Mouse (Mus musculus): ENCODE results near the gene Tmem88. TPM values are rescaled to one million over a fixed set of nuclear protein-coding genes. Genes with fewer than 3 reads are reported as not detected.
A peak's percentile ranks its signal among the peaks of the same experiment; 100 is the strongest.

Tmem88 gene
- polyA plus RNA-seq, 1 experiment from 2014 or later, result 46.7 TPM

DNA sequence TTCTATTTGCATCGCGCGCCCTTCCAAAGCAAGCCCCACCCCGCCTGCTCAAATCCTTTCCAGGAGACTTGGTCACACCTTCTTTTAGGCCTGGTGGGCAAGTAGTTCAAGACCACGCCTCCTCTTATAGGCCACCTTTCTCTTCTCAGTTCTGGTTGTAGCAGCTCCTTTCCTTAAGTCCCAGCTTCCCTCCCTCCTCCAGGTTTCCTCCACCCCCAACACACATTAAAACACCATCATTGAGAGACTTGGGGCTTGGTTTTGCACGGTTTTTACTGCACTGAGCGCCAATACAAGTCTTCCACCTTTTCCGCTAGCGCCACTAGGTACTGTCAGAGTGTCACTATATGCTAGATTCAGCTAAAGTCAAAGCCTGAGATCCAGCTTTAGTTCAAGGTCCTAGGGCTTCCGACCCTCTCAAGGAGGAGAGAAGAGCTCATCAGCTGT lies 22.5 kb upstream of the Tmem88 start:
- H3K9ac ChIP-seq (ENCODE audit: low read length), result 0 out of 2 replicates have a peak overlapping the region, but pooled peaks have one; percentile 72
- H3K36me3 ChIP-seq (ENCODE audit: control insufficient read depth, insufficient read depth, low read length), result no peaks in the 10 kb centered on the region
- no peak overlapping the region for H3K27ac ChIP-seq (replicated peaks in 1 of 2; ENCODE audit: control insufficient read depth in 1 of 2, insufficient read depth in 1 of 2, low read depth in 2 of 2, low read length in 2 of 2)
- H3K4me3 ChIP-seq (ENCODE audit: control insufficient read depth in 1 of 2, insufficient read depth in 1 of 2, low read depth in 1 of 2, low read length in 2 of 2), result peak overlapping the region; percentile 46 to 63
- 9% methylated on average over 10 of the region's 10 CpGs for WGBS
- H3K4me1 ChIP-seq (ENCODE audit: control insufficient read depth in 2 of 2, insufficient read depth in 2 of 2, low read length in 2 of 2), result peaks cover 21 to 35% of the 10 kb centered on the region in 2 experiments
- ATAC-seq (ENCODE audit: insufficient number of reproducible peaks, insufficient read depth, low FRiP score, low read depth), result no peak
- H3K4me2 ChIP-seq (ENCODE audit: low read length), result peak overlapping the region; percentile 82
- H3K27me3 ChIP-seq (ENCODE audit: control insufficient read depth, insufficient read depth, low read length), result peaks cover 23% of the 10 kb centered on the region
- no peaks in the 10 kb centered on the region for H3K9me3 ChIP-seq (ENCODE audit: control insufficient read depth, low read length)

DNA sequence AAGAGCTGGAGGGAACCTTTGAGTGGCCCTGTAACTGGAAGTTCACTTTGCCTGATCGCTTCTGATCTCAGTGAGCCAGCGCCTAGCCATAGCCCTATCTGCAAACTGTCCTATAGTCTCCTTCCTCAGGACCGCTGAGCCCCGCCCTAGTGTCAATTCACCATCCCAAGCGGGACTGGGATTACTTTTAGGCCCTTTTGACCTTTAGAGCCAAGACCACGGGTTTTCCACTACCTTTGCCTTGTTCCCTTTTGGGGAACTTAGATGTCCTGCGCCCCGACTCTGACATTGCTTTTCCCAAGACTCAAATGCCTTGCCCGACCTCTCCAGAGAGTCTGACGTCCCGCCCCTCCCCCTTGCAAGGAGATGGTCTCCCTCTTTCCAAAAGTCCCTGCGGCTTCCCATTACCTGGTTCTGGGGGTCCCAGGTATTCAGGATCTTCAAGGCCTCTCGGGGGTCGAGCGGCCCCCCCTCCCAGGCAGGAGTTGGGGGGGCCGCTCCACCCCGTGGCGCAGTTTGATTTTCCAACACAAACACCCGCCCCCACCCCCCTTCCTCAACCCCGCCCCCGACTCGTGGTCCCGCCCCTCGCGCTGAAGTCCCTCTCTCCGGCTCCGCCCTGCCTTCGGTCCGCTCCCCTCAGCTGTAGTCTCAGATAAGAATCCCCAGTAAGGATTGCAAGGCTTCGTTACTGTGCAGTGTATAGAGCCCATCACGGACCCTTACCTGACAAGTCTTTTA lies 21.9 kb upstream of the Tmem88 start:
- WGBS, result 2% methylated on average over 29 of the region's 31 CpGs
- Histone ChIP-seq H3K27me3 (ENCODE audit: control insufficient read depth, insufficient read depth, low read length) (peaks cover 23% of the 10 kb centered on the region), H3K36me3 (ENCODE audit: control insufficient read depth, insufficient read depth, low read length) (no peaks in the 10 kb centered on the region), H3K9me3 (ENCODE audit: control insufficient read depth, low read length) (no peaks in the 10 kb centered on the region), H3K4me2 (ENCODE audit: low read length) (peak overlapping the region; percentile 82), H3K9ac (ENCODE audit: low read length) (peak overlapping the region; percentile 72), H3K4me1 (ENCODE audit: control insufficient read depth in 2 of 2, insufficient read depth in 2 of 2, low read length in 2 of 2) (peaks cover 22 to 37% of the 10 kb centered on the region in 2 experiments), H3K27ac (replicated peaks in 1 of 2; ENCODE audit: control insufficient read depth in 1 of 2, insufficient read depth in 1 of 2, low read depth in 2 of 2, low read length in 2 of 2) (peak overlapping the region; percentile 28 to 98; a peak in 3 of 4 replicates), H3K4me3 (ENCODE audit: control insufficient read depth in 1 of 2, insufficient read depth in 1 of 2, low read depth in 1 of 2, low read length in 2 of 2) (peak overlapping the region; percentile 46 to 63)
- ATAC-seq (ENCODE audit: insufficient number of reproducible peaks, insufficient read depth, low FRiP score, low read depth), result no peak

GRCm38 (mm10) chr11:69419443-69419812 lies 21.4 kb upstream of the Tmem88 start:
- peak overlapping the region; percentile 76 to 98 for H3K27ac ChIP-seq (replicated peaks in 1 of 2; ENCODE audit: control insufficient read depth in 1 of 2, insufficient read depth in 1 of 2, low read depth in 2 of 2, low read length in 2 of 2)
- no peaks in the 10 kb centered on the region for H3K9me3 ChIP-seq (ENCODE audit: control insufficient read depth, low read length)
- H3K27me3 ChIP-seq (ENCODE audit: control insufficient read depth, insufficient read depth, low read length), result peaks cover 23% of the 10 kb centered on the region
- H3K9ac ChIP-seq (ENCODE audit: low read length), result peak overlapping the region; percentile 72
- H3K4me2 ChIP-seq (ENCODE audit: low read length), result peak overlapping the region; percentile 82
- H3K36me3 ChIP-seq (ENCODE audit: control insufficient read depth, insufficient read depth, low read length), result no peaks in the 10 kb centered on the region
- no peak for ATAC-seq (ENCODE audit: insufficient number of reproducible peaks, insufficient read depth, low FRiP score, low read depth)
- under 1% methylated on average over 19 of the region's 19 CpGs for WGBS
- peak overlapping the region; percentile 46 to 63 for H3K4me3 ChIP-seq (ENCODE audit: control insufficient read depth in 1 of 2, insufficient read depth in 1 of 2, low read depth in 1 of 2, low read length in 2 of 2)
- H3K4me1 ChIP-seq (ENCODE audit: control insufficient read depth in 2 of 2, insufficient read depth in 2 of 2, low read length in 2 of 2), result peaks cover 27 to 43% of the 10 kb centered on the region in 2 experiments

GRCm38 (mm10) chr11:69418481-69419442 lies 20.7 kb upstream of the Tmem88 start:
- Histone ChIP-seq H3K27me3 (ENCODE audit: control insufficient read depth, insufficient read depth, low read length) (peaks cover 23% of the 10 kb centered on the region), H3K9ac (ENCODE audit: low read length) (peak overlapping the region; percentile 72), H3K4me1 (ENCODE audit: control insufficient read depth in 2 of 2, insufficient read depth in 2 of 2, low read length in 2 of 2) (peaks cover 33 to 50% of the 10 kb centered on the region in 2 experiments), H3K9me3 (ENCODE audit: control insufficient read depth, low read length) (no peaks in the 10 kb centered on the region), H3K27ac (replicated peaks in 1 of 2; ENCODE audit: control insufficient read depth in 1 of 2, insufficient read depth in 1 of 2, low read depth in 2 of 2, low read length in 2 of 2) (peak overlapping the region; percentile 83 to 98), H3K4me3 (ENCODE audit: control insufficient read depth in 1 of 2, insufficient read depth in 1 of 2, low read depth in 1 of 2, low read length in 2 of 2) (peak overlapping the region; percentile 53 to 63), H3K4me2 (ENCODE audit: low read length) (peak overlapping the region; percentile 82), H3K36me3 (ENCODE audit: control insufficient read depth, insufficient read depth, low read length) (no peaks in the 10 kb centered on the region; the same call in 1 of the 2 replicates)
- WGBS, result under 1% methylated on average over 45 of the region's 45 CpGs
- peak; percentile 87 for ATAC-seq (ENCODE audit: insufficient number of reproducible peaks, insufficient read depth, low FRiP score, low read depth)

DNA sequence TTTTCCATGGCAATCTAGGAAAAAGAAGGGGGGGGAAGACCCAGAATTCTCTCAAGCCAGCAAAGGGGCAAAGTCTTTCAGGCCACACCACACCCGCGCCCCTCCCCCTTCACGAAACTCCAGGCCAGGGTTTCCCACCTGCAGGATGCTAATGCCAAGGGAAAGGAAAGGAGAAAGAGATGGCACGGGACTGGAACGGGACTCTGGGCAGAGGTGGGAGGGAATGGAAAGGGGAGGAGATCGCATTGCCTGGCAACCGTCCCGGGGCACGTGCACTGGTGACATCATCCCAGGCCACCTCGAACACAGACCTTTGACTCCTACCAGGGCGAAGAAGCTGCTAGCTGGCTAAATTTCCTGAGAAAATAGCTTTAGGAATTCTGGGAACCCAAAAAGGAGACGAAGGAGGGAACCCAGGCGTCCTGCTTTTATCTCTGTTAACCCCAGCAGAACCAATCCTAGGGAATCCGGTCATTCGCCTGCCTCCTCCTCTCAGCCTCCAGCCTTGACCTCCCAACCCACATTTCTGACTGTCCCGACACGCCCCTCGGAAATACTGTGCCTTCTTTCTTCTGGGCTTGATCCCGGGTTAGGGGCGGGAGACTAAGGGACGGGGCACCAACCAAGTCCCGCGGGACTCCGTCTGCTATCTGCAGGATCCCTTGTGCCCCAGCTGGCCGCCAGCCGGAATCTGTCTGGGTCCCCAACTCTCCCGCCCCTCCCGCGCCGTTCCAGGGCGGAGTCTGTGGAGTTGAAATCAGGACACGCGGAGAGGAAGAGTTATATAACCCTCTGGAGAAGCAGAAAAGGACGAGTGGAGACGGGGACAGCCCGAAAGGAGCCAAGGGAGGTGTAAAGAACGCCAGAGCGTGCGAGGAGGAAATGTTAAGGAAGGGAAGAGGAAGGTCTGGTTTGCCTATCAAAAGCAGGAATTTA lies 19.7 kb upstream of the Tmem88 start:
- Histone ChIP-seq H3K4me3 (ENCODE audit: control insufficient read depth in 1 of 2, insufficient read depth in 1 of 2, low read depth in 1 of 2, low read length in 2 of 2) (peak overlapping the region; percentile 53 to 63), H3K36me3 (ENCODE audit: control insufficient read depth, insufficient read depth, low read length) (peaks cover 9% of the 10 kb centered on the region), H3K9me3 (ENCODE audit: control insufficient read depth, low read length) (no peaks in the 10 kb centered on the region), H3K4me2 (ENCODE audit: low read length) (peak overlapping the region; percentile 82), H3K27ac (replicated peaks in 1 of 2; ENCODE audit: control insufficient read depth in 1 of 2, insufficient read depth in 1 of 2, low read depth in 2 of 2, low read length in 2 of 2) (peak overlapping the region; percentile 87 to 98), H3K4me1 (ENCODE audit: control insufficient read depth in 2 of 2, insufficient read depth in 2 of 2, low read length in 2 of 2) (peaks cover 43 to 60% of the 10 kb centered on the region in 2 experiments), H3K9ac (ENCODE audit: low read length) (peak overlapping the region; percentile 97), H3K27me3 (ENCODE audit: control insufficient read depth, insufficient read depth, low read length) (peaks cover 21% of the 10 kb centered on the region)
- WGBS, result under 1% methylated on average over 39 of the region's 39 CpGs
- peak; percentile 55 for ATAC-seq (ENCODE audit: insufficient number of reproducible peaks, insufficient read depth, low FRiP score, low read depth)

DNA sequence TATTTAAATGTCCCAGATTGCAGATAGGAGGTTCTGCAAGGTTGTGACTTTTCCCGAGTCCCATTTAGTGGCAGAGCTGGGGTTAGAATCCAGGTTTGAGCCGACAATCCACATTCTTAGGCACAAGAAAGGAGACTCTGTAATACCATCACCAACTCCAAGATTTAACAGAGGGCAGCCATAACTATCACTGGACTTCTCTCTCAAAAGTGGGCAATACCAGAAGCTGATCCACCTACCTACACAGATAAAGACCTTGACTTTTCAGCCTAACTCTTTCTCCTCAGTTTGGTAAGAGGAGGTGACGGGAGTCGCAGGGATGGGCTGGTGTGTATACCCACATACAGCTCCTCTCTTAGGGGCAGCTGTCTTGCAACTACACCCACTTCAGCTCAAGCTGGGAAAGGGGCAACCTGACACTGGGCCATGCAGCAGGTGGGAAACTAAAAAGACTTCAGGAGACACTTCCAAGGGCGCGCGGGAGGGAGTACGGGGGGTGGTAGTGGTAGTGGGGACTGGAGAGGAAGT lies 19.0 kb upstream of the Tmem88 start:
- whole genome bisulfite sequencing, result 8% methylated on average over 8 of the region's 8 CpGs
- Histone ChIP-seq H3K9me3 (ENCODE audit: control insufficient read depth, low read length) (no peaks in the 10 kb centered on the region), H3K27me3 (ENCODE audit: control insufficient read depth, insufficient read depth, low read length) (peaks cover 14% of the 10 kb centered on the region), H3K4me1 (ENCODE audit: control insufficient read depth in 2 of 2, insufficient read depth in 2 of 2, low read length in 2 of 2) (peaks cover 49 to 67% of the 10 kb centered on the region in 2 experiments), H3K4me2 (ENCODE audit: low read length) (peak overlapping the region; percentile 82), H3K27ac (replicated peaks in 1 of 2; ENCODE audit: control insufficient read depth in 1 of 2, insufficient read depth in 1 of 2, low read depth in 2 of 2, low read length in 2 of 2) (peak overlapping the region; percentile 87 to 98), H3K9ac (ENCODE audit: low read length) (peak overlapping the region; percentile 97), H3K36me3 (ENCODE audit: control insufficient read depth, insufficient read depth, low read length) (peaks cover 16% of the 10 kb centered on the region), H3K4me3 (ENCODE audit: control insufficient read depth in 1 of 2, insufficient read depth in 1 of 2, low read depth in 1 of 2, low read length in 2 of 2) (peak overlapping the region; percentile 29 to 63)
- no peak for ATAC-seq (ENCODE audit: insufficient number of reproducible peaks, insufficient read depth, low FRiP score, low read depth)
